Mouse (Mus musculus) midbrain, postnatal 0 days (tissue): Measurements from ENCODE around the gene Gpx7. TPM values are rescaled to one million over a fixed set of nuclear protein-coding genes. Genes with fewer than 3 reads are reported as not detected.

Experiments
- ATAC-seq: fragments of 200-750 bp; cut with Nextera tagmentation; 2 replicates; pipeline ENCODE4 v1.8.0; 2017; ENCODE audit warnings: moderate number of reproducible peaks, mild to moderate bottlenecking, moderate TSS enrichment, moderate library complexity; ENCODE audit not compliant: low FRiP score
- DNase-seq: peaks from one replicate; pipeline ENCODE4 v3.0.0-alpha.2; 2015; ENCODE audit warnings: low spot score
- H3K27ac ChIP-seq: fragments of 300-500 bp; sonication (generic); 2 replicates; pipeline ENCODE4 v1.5.1; 2014; ENCODE audit warnings: low read depth, mild to moderate bottlenecking, low read length, mixed read lengths
- H3K27me3 ChIP-seq: fragments of 300-500 bp; sonication (generic); 2 replicates; pipeline ENCODE4 v1.6.1; 2014; ENCODE audit warnings: low read length, control low read depth, mixed read lengths; ENCODE audit not compliant: insufficient read depth
- H3K36me3 ChIP-seq: fragments of 300-500 bp; sonication (generic); 2 replicates; pipeline ENCODE4 v1.6.1; 2014; ENCODE audit warnings: low read length, control low read depth, mixed read lengths; ENCODE audit not compliant: insufficient read depth
- H3K4me1 ChIP-seq: fragments of 300-500 bp; sonication (generic); 2 replicates; pipeline ENCODE4 v1.6.1; 2014; ENCODE audit warnings: mild to moderate bottlenecking, control low read depth, antibody characterized with exemption, low read length, mixed read lengths; ENCODE audit not compliant: insufficient read depth
- H3K4me2 ChIP-seq: fragments of 300-500 bp; sonication (generic); 2 replicates; pipeline ENCODE4 v1.6.1; 2014; ENCODE audit warnings: low read depth, mild to moderate bottlenecking, low read length, mixed read lengths; ENCODE audit not compliant: poor library complexity, severe bottlenecking
- H3K4me3 ChIP-seq: fragments of 300-500 bp; sonication (generic); 2 replicates; pipeline ENCODE4 v1.5.1; 2014; ENCODE audit warnings: low read depth, mild to moderate bottlenecking, low read length, moderate library complexity
- H3K9ac ChIP-seq: fragments of 300-500 bp; sonication (generic); replicated peaks from 2 replicates; pipeline ENCODE4 v1.6.1; 2014; ENCODE audit warnings: mild to moderate bottlenecking, low read length, moderate library complexity, mixed read lengths; ENCODE audit not compliant: poor library complexity, severe bottlenecking
- H3K9me3 ChIP-seq: fragments of 300-500 bp; sonication (generic); 2 replicates; pipeline ENCODE4 v1.6.1; 2016; ENCODE audit warnings: low read length, control low read depth
- CTCF ChIP-seq: IDR thresholded peaks from 2 replicates; pipeline ENCODE4 v1.5.1; 2016; ENCODE audit warnings: antibody characterized with exemption, mild to moderate bottlenecking
- WGBS: fragments of 180-500 bp; shearing (Covaris S2); extraction: QIAGEN DNeasy Blood & Tissue Kit; methylation state at CpG from one replicate; pipeline ENCODE4 v1.1.7; 2014; 5-methylcytosine and 5-hydroxymethylcytosine counted together
- polyA plus RNA-seq: library from polyadenylated mRNA; unstranded; fragments of >200 nt; fragmentation: Nextera tagmentation; extraction: Ambion mirVana; gene quantifications from 2 replicates; pipeline ENCODE4 v1.2.1, GENCODE M21; 2015
- total RNA-seq: library from RNA; depleted of rRNA; stranded (reverse); fragments of >200 nt; gene quantifications from 2 replicates; pipeline ENCODE4 v1.2.3, GENCODE M21; 2014

Gene Gpx7
- total and polyA plus RNA-seq, 2 experiments from 2014 or later = 35.1 to 52.2 TPM

DNA sequence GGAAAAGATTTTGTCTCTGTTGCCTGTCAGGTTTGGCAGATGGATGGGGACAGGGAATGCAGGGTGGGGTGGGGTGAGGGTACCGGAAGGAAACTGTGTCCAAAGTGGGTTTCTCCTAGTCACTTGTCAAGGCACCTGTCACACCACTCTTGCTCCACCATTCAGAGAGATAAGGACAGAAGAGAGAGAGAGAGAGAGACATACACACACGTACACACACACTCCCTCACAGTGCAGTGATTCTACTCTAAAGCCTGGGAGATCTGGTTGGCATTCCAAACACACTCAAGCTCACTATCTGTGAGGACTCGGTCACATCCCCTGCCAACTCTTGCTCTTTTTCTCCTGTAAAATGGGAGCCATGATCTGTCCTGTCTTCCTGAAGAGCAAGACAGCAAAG lies 34.6 kb downstream of the Gpx7 start:
- H3K27me3 ChIP-seq = no peaks in the 10 kb centered on the region
- no peak for DNase-seq
- no peak overlapping the region for H3K4me3 ChIP-seq
- H3K4me2 ChIP-seq = no peak overlapping the region
- H3K36me3 ChIP-seq = no peaks in the 10 kb centered on the region
- H3K9me3 ChIP-seq = no peaks in the 10 kb centered on the region
- H3K9ac ChIP-seq = no peak overlapping the region
- no peak for ATAC-seq
- H3K4me1 ChIP-seq = no peaks in the 10 kb centered on the region
- 80% methylated on average over 3 of the region's 3 CpGs for WGBS
- no peak overlapping the region for H3K27ac ChIP-seq
- TF ChIP-seq CTCF = no peak

DNA sequence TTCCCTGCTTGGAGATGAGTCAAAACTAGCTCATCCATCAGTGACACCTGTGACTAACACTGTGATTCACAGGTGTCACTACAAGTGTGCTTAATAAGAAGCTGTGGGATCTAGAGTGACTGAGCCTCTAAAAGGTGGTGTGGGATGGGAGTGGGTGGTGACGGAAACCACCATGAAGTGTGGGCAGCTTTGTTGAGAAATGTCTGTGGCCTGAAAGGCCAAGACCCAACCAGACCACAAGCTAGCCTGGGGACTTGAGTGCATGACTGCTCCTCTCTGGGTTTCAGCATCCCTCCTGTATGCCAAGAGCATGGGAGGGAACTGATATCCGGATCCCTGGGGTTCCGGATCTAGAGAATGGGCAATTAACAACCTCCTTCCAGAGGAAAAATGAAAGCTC lies 35.3 kb downstream of the Gpx7 start:
- Histone ChIP-seq H3K27me3 (no peaks in the 10 kb centered on the region), H3K4me3 (no peak overlapping the region), H3K4me2 (no peak overlapping the region), H3K9ac (no peak overlapping the region), H3K36me3 (no peaks in the 10 kb centered on the region), H3K4me1 (no peaks in the 10 kb centered on the region), H3K27ac (no peak overlapping the region), H3K9me3 (no peaks in the 10 kb centered on the region)
- DNase-seq (no peak), ATAC-seq (no peak)
- TF ChIP-seq CTCF = no peak
- 90% methylated on average over 3 of the region's 3 CpGs for WGBS

DNA sequence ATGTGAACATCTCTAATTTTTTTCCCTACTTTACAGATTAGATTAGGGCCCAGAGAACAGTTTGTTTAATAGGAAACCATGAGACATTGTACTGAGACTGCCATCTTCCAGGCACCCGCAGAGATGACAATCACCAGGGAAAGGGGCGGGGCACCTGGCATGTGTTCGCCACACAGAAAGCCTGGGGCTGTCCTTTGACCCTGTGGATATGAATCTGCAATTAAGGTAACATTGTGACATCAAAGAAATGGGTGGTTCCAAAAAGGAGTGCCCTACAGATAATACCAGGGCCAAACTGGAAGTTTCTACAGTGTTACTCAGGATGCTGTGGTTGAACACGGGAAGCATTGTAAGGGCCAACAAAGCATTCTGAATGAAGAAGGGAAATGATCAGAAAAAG lies 36.4 kb downstream of the Gpx7 start:
- no peaks in the 10 kb centered on the region for H3K9me3 ChIP-seq
- no peak overlapping the region for H3K9ac ChIP-seq
- no peak overlapping the region for H3K27ac ChIP-seq
- no peak for ATAC-seq
- 69% methylated on average over 4 of the region's 4 CpGs for WGBS
- no peaks in the 10 kb centered on the region for H3K27me3 ChIP-seq
- no peaks in the 10 kb centered on the region for H3K36me3 ChIP-seq
- no peak for TF ChIP-seq CTCF
- H3K4me3 ChIP-seq = no peak overlapping the region
- no peak overlapping the region for H3K4me2 ChIP-seq
- DNase-seq = no peak
- H3K4me1 ChIP-seq = no peaks in the 10 kb centered on the region

DNA sequence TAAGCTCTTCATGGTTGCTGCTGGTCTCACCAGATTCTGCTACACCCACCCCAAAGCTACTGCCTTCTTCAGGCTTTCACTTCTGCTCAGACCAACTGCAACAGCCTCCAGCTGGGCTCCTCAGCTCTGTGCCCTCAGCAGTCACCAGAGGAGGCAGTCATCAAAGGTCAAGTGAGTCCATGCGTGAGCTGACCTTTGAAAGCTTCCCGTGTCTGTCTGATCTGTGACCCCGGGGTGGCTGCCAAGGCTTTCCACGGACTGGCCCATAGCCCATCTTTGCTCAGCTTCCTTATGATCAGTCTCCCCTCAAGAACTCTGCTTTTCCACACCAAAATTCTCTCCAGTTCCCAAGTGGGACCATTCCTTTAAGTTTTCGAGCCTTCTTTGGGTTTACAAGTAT lies 37.5 kb downstream of the Gpx7 start:
- Histone ChIP-seq H3K4me1 (no peaks in the 10 kb centered on the region), H3K4me2 (no peak overlapping the region), H3K9ac (no peak overlapping the region), H3K9me3 (no peaks in the 10 kb centered on the region), H3K36me3 (no peaks in the 10 kb centered on the region), H3K4me3 (no peak overlapping the region), H3K27ac (no peak overlapping the region), H3K27me3 (no peaks in the 10 kb centered on the region)
- WGBS = 28% methylated on average over 5 of the region's 5 CpGs
- no peak for TF ChIP-seq CTCF
- DNase-seq (no peak), ATAC-seq (no peak)

DNA sequence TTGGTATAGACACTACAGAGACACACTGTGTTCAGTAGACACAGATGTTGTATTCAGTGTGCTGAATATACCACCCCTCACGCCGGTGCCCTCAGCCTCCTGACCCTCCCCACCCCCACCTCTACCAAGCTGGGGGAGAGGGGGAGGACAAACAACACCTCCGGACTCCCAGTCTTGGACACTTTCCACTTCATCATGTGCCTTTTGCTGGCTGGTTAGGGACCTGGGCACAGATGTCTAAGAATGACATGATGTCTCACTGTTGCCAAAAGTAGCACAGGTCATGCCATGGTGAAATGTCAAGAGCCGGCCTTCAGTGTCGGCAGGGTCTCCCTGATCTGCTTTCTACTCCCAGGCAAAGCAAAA lies 42.7 kb downstream of the Gpx7 start:
- H3K36me3 ChIP-seq = no peaks in the 10 kb centered on the region
- no peaks in the 10 kb centered on the region for H3K9me3 ChIP-seq
- DNase-seq = no peak
- no peaks in the 10 kb centered on the region for H3K27me3 ChIP-seq
- H3K4me2 ChIP-seq = no peak overlapping the region
- no peak for ATAC-seq
- no peak overlapping the region for H3K9ac ChIP-seq
- H3K4me3 ChIP-seq = no peak overlapping the region
- no peak for TF ChIP-seq CTCF
- peaks cover 17% of the 10 kb centered on the region for H3K4me1 ChIP-seq
- no peak overlapping the region for H3K27ac ChIP-seq
- WGBS = 17% methylated on average over 5 of the region's 5 CpGs

DNA sequence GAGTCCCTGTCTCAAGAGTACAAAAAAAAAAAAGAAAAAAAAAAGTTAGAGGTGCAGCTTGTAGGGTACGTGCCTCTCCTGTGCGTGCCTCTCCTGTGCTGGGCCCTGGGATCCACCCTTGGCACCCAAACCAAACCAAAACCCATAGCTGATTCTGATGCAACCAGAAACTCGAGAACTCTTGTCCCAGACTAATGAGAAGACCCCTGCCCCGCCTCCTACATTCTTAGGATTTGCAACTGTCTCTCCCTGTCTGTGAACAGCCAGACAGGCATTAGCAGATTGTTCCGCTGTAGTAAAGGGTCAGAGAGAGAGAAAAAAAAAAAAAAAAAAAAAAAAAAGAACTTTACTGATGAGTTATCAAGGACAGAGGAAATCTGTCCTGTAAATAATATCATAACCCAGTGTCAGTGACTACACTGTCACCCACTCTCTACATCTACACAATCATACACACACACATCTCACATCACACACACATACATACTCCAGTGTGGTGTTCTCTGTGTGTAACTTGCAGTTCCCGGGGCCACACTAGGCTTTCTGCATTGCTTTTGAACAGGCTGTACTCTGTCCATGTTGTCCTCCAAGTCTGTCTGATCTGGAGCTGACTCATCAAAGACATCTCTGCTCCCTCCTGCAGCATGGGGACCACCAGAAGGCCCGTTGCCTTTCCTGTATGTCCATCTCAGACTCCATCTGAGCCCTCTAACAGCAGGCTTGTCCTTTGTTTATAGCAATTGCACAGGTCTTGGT lies 43.2 kb downstream of the Gpx7 start:
- no peak for DNase-seq
- Histone ChIP-seq H3K9me3 (no peaks in the 10 kb centered on the region), H3K4me1 (peaks cover 22% of the 10 kb centered on the region), H3K27ac (no peak overlapping the region), H3K4me2 (no peak overlapping the region), H3K36me3 (no peaks in the 10 kb centered on the region), H3K9ac (no peak overlapping the region), H3K4me3 (no peak overlapping the region), H3K27me3 (no peaks in the 10 kb centered on the region)
- ATAC-seq = no peak
- 18% methylated on average over 7 of the region's 7 CpGs for WGBS
- no peak for TF ChIP-seq CTCF
